Mouse (Mus musculus): ENCODE measurements around the gene Nfix.
"Not testable (repeated sequence)": the region's sequence is repeated elsewhere in the genome, so short reads cannot be mapped to it uniquely, and the experiment has no call there.

DNA sequence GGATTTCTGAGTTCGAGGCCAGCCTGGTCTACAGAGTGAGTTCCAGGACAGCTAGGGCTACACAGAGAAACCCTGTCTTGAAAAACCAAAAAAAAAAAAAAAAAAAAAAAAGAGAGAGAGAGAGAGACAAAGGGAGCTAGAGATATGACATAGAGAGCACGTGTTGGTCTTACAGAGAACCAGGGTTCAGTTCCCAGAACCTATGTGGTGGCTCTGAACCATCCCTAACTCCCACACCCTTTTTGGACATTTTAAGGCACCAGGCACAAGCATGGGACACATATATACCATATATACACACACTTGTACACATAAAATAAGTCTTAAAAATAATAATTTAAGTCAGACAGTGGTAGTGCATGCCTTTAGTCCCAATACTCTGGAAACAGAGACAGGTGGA lies 26.4 kb upstream of the Nfix start:
- not testable (repeated sequence) for TF ChIP-seq POLR2A (IDR thresholded peaks at IDR 0.05; ENCODE audit: control insufficient read depth, extremely low read depth, insufficient read depth, low read length, poor library complexity); CTCF (IDR thresholded peaks at IDR 0.05; ENCODE audit: borderline replicate concordance, control insufficient read depth, extremely low read depth, insufficient read depth, low read length, poor library complexity)

All from thymus, adult 2 months (tissue).